Mouse (Mus musculus) embryo, embryonic 9.5 days (tissue): ENCODE measurements around the gene Chtop.

ENCODE experiments used
- DNase-seq: peaks from one replicate; pipeline ENCODE4 v3.0.0-alpha.2; 2017; ENCODE audit errors: extremely low spot score

Gene Chtop

DNA sequence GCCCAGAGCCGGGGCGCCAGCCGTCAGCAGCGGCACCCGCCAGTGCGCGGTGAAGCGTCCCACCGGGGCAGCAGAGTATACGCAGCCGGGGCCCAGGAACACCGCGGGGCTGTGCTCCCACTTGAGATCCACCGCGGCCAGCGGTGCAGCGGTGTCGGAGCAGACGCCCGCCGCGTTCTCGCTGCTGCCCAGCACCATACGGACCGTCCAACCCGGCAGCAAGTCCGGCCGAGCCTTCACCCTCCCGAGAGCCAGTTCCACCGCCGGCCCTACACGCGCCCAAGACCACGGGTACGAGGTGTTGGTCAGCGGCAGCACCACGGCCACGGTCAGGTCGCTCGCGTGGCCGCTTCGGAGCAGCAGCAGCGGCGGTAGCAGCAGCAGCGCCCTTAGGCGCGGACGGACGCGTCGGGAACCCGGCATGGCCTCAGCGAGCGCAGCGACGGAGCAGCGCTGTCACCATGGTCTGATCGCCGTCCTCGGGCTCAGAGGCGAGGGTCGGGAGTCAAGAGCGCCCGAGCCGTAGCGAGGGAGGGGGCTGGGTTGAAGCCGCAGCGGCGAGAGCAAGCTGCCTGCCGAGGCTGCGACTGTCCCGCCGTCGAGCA, 44.1 kb downstream of the Chtop start:
- DNase-seq: peak; percentile 47

DNA sequence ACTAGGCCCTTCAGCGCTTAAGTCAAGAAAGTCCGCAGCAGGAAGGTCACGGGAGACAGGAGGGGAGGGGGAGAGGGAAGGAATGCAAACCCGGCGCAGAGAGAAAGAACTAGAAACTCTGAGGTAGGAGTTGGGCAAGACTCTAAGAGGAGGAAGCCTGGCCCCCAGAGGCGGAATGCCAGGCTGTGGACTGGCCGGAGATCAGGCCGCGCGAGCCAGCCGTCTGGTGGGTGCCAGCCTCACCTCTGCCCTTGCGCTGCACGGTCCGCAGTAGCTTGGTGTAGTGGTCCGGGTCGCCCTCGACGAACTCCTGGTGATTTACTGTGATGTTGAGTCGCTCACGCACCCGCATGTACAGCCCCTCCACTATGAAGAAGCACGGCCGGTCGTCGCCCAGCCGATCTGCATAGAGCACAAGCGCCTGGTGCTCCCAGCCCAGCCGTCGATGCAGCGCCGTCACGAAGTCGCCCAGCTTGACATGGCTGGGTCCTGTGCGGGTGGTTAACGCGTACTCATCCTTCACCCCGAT, 44.7 kb downstream of the Chtop start:
- peak; percentile 34 for DNase-seq

DNA sequence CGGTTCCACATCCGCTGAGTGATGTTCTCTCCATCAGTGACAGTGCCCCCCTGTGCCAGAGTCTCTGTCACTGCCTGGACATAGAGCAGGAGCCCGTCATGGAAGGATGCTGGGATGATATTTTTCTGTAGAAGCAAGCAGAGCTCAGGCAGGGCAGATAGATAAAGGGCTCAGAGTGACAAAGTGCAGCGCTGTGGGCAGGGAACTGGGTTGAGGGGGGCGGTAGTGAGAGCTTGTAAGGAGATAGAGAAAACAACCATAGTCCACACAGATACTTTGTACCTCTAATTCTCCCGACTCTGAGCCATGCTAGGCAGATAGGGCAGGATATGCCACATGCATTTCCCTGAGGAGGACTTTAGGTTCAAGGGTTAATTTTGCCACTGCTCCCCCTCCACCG, 46.7 kb downstream of the Chtop start:
- no peak for DNase-seq

DNA sequence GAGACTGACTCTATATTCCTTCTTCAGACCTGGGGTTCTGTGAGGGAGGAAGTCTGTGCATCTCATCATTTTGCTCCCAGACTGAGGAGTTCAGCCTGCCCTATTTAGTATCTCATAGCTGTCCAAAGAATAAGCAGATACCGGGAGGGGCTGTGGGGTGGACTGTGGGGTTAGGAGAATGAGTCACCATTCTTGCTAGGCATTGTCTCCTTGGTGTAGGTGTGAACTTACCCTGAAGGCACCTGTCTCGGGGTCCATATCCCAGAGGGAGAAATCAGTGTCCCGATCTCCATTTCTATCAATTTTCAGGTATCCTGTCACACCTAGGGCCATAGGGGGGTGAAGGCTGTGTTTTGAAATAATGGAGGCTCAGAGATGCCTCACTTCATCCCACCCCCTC, 47.4 kb downstream of the Chtop start:
- no peak for DNase-seq

DNA sequence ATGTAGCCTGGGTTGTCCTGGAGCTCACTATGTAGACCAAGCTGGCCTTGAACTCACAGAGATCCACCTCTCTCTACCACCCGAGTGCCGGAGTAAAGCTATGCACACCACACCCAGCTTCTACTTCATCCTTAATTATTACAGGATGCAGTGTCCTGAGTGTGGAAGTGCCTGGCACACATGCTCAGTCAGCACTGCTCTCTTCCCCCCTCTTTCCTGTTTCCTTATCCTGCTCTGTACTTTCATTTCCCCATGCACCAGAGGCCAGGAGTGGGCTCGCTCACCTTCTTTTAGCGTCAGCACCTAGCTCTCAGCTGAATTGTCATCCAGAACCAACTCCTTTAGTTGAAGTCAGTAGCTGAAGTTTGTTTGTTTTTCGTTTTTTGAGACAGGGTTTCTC, 49.0 kb downstream of the Chtop start:
- no peak for DNase-seq

DNA sequence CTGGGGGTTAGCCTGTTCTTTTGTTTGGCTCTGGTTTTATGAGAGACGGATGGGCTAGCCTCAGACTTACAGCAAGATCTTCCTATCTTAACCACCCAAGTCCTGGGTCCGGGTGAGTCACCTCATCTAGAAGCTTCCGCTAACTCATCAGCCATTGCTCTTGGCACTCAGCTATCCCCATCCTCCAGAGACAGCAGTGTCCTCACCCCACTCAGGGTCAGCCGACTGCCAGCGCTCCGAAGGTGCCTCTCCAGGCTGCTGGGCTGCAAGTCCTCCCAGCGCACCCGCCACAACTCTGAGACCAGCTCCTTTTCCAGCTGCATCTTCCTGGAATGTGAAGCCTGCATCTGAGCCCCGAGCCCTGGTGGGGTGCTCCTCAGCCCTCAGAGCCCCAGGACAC, 49.6 kb downstream of the Chtop start:
- DNase-seq: no peak

DNA sequence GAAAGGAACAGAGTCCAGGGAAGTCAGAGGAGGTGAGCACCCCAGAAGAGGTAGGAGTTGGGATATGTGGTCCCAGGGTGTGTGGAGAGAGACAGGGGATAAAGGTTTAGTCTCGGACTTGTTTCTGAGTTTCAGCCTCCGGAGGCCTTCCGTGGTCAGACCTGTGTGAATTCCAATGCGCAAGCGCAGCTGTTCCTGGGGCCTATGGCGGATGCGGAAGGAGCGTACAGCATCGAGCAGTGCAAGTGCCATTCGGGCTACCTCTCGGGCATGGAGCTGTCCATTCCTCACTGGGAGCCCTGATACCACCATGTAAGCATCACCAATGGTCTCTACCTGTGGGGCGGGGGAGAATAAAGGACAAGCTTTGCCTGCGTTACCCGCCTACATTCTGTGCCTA, 54.4 kb downstream of the Chtop start:
- no peak for DNase-seq

DNA sequence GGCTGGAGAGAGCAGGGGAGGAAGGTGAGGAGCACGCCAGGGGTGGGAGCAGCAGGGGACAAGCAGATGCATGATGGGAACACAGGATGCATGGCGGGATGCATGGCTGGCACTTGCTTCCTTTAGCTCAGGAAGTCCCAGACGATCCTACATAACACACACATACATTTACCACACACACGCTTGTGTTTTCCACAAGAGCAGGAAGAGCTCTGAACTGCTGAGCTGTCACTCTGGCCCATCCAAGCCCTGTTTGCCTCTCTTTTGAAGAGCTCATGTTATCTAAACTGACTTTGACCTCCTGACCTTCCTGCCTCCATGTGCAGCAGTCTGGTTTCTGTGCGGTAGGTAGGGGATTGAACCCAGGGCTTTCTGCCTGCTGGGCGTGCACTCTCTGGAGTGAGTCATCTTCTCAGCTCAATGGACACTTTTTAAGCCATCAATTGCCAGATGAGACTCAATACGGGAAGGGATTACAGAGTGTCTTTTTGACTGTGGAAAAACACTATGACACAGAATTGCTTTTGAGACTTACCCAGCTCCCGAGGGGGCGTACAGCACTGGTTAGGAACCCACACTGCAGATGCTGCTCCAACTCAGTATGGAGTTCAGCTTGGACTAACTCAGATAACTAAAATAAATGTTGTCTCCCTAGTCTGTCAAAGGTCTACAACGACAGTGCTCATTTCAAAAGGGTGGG, 57.8 kb downstream of the Chtop start:
- peak; percentile 33 for DNase-seq

DNA sequence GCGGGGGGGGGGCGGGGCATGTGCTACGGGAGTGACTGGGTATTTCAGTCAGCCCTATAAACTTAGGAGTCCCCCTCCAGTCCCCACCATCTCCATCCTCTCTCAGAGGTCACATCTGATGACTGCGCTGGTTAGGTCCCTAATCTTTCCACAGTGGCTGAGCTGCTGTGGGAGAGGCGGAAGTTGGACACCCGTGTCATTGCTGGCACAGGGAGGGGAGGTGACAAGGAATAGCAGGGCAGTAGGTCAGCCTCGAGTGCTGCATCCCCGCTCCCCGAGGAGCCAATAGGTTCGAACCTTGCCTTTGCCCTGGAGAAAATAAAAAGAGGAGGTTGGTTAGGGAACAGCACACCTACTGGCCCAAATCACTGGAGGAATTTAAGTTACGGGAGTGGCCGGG, 58.4 kb downstream of the Chtop start:
- no peak for DNase-seq
